Mouse (Mus musculus): ENCODE measurements around the gene E130208F15Rik. TPM values are rescaled to one million over a fixed set of nuclear protein-coding genes. Genes with fewer than 3 reads are reported as not detected.

Gene E130208F15Rik
- polyA plus RNA-seq, 1 experiment from 2014 or later = not detected

GRCm38 (mm10) chr7:30367466-30367865, 45.9 kb downstream of the E130208F15Rik start:
- H3K4me1 ChIP-seq = peaks cover 20% of the 10 kb centered on the region
- no peak overlapping the region for H3K27ac ChIP-seq (replicated peaks)
- H3K4me3 ChIP-seq (replicated peaks) = no peak overlapping the region
- H3K36me3 ChIP-seq = no peaks in the 10 kb centered on the region
- H3K9ac ChIP-seq (replicated peaks) = no peak overlapping the region
- no peak overlapping the region for H3K4me2 ChIP-seq
- no peaks in the 10 kb centered on the region for H3K9me3 ChIP-seq (replicated peaks)
- WGBS = 71% methylated on average over 2 of the region's 2 CpGs
- 0 out of 2 replicates have a peak, but pooled peaks cover 3% of the 10 kb centered on the region for H3K27me3 ChIP-seq (replicated peaks)
- no peak for ATAC-seq (ENCODE audit: low FRiP score)

Other genes starting within 250 kb of the E130208F15Rik start
- 10.6 and 10.9 TPM in 2 replicates for gene Zfp82, start 248.8 kb upstream of the E130208F15Rik start, polyA plus RNA-seq (2015; fragmentation: Nextera tagmentation; extraction: Ambion mirVana)
- 1.3 and 1.9 TPM in 2 replicates for gene Gm26920, start 231.3 kb upstream of the E130208F15Rik start, polyA plus RNA-seq (2015; fragmentation: Nextera tagmentation; extraction: Ambion mirVana)
- gene Zfp566, start 231.2 kb upstream of the E130208F15Rik start, polyA plus RNA-seq (2015; fragmentation: Nextera tagmentation; extraction: Ambion mirVana) = 13.2 and 15.6 TPM in 2 replicates
- 78.0 and 82.0 TPM in 2 replicates for gene Zfp260, start 227.0 kb upstream of the E130208F15Rik start, polyA plus RNA-seq (2015; fragmentation: Nextera tagmentation; extraction: Ambion mirVana)
- gene Zfp382, start 199.8 kb upstream of the E130208F15Rik start, polyA plus RNA-seq (2015; fragmentation: Nextera tagmentation; extraction: Ambion mirVana) = 20.4 and 20.9 TPM in 2 replicates
- 11.3 and 12.4 TPM in 2 replicates for gene Zfp146, start 152.0 kb upstream of the E130208F15Rik start, polyA plus RNA-seq (2015; fragmentation: Nextera tagmentation; extraction: Ambion mirVana)
- gene Cox7a1, start 137.6 kb upstream of the E130208F15Rik start, polyA plus RNA-seq (2015; fragmentation: Nextera tagmentation; extraction: Ambion mirVana) = 5.7 and 5.9 TPM in 2 replicates
- 88.7 and 88.9 TPM in 2 replicates for gene Capns1, start 122.9 kb upstream of the E130208F15Rik start, polyA plus RNA-seq (2015; fragmentation: Nextera tagmentation; extraction: Ambion mirVana)
- gene Polr2i, start 89.8 kb upstream of the E130208F15Rik start, polyA plus RNA-seq (2015; fragmentation: Nextera tagmentation; extraction: Ambion mirVana) = 165 and 194 TPM in 2 replicates
- 405 and 478 TPM in 2 replicates for gene Tbcb, start 89.5 kb upstream of the E130208F15Rik start, polyA plus RNA-seq (2015; fragmentation: Nextera tagmentation; extraction: Ambion mirVana)
- gene Ovol3, start 86.0 kb upstream of the E130208F15Rik start, polyA plus RNA-seq (2015; fragmentation: Nextera tagmentation; extraction: Ambion mirVana) = 0.26 TPM in 1 of 2 replicates, not detected in the other
- gene Thap8, start 41.6 kb upstream of the E130208F15Rik start, polyA plus RNA-seq (2015; fragmentation: Nextera tagmentation; extraction: Ambion mirVana) = 0.86 and 0.93 TPM in 2 replicates
- 2.6 and 5.5 TPM in 2 replicates for gene Wdr62, start 41.3 kb upstream of the E130208F15Rik start, polyA plus RNA-seq (2015; fragmentation: Nextera tagmentation; extraction: Ambion mirVana)
- gene Clip3, start 30.0 kb upstream of the E130208F15Rik start, polyA plus RNA-seq (2015; fragmentation: Nextera tagmentation; extraction: Ambion mirVana) = 82.4 and 89.7 TPM in 2 replicates
- gene Alkbh6, start 13.0 kb upstream of the E130208F15Rik start, polyA plus RNA-seq (2015; fragmentation: Nextera tagmentation; extraction: Ambion mirVana) = 131 and 141 TPM in 2 replicates
- gene Syne4, start 6.9 kb upstream of the E130208F15Rik start, polyA plus RNA-seq (2015; fragmentation: Nextera tagmentation; extraction: Ambion mirVana) = 18.9 and 24.7 TPM in 2 replicates
- gene Sdhaf1, start 2.2 kb downstream of the E130208F15Rik start, polyA plus RNA-seq (2015; fragmentation: Nextera tagmentation; extraction: Ambion mirVana) = 16.0 and 16.7 TPM in 2 replicates
- gene Lrfn3, start 41.0 kb downstream of the E130208F15Rik start, polyA plus RNA-seq (2015; fragmentation: Nextera tagmentation; extraction: Ambion mirVana) = 13.5 and 15.7 TPM in 2 replicates
- 38.6 and 50.0 TPM in 2 replicates for gene Tyrobp, start 92.0 kb downstream of the E130208F15Rik start, polyA plus RNA-seq (2015; fragmentation: Nextera tagmentation; extraction: Ambion mirVana)
- gene Hcst, start 98.1 kb downstream of the E130208F15Rik start, polyA plus RNA-seq (2015; fragmentation: Nextera tagmentation; extraction: Ambion mirVana) = 0.95 and 4.5 TPM in 2 replicates
- gene Nfkbid, start 100.0 kb downstream of the E130208F15Rik start, polyA plus RNA-seq (2015; fragmentation: Nextera tagmentation; extraction: Ambion mirVana) = 2.7 and 3.2 TPM in 2 replicates
- gene Aplp1, start 123.8 kb downstream of the E130208F15Rik start, polyA plus RNA-seq (2015; fragmentation: Nextera tagmentation; extraction: Ambion mirVana) = 577 and 709 TPM in 2 replicates
- 0.15 and 0.36 TPM in 2 replicates for gene Kirrel2, start 135.9 kb downstream of the E130208F15Rik start, polyA plus RNA-seq (2015; fragmentation: Nextera tagmentation; extraction: Ambion mirVana)
- 0.14 and 0.23 TPM in 2 replicates for gene Nphs1, start 136.6 kb downstream of the E130208F15Rik start, polyA plus RNA-seq (2015; fragmentation: Nextera tagmentation; extraction: Ambion mirVana)
- 0.42 TPM in 1 of 2 replicates, not detected in the other for gene Prodh2, start 171.9 kb downstream of the E130208F15Rik start, polyA plus RNA-seq (2015; fragmentation: Nextera tagmentation; extraction: Ambion mirVana)
- gene Arhgap33, start 213.3 kb downstream of the E130208F15Rik start, polyA plus RNA-seq (2015; fragmentation: Nextera tagmentation; extraction: Ambion mirVana) = 78.7 and 91.1 TPM in 2 replicates
- gene Hspb6, start 230.4 kb downstream of the E130208F15Rik start, polyA plus RNA-seq (2015; fragmentation: Nextera tagmentation; extraction: Ambion mirVana) = 8.6 and 11.7 TPM in 2 replicates
- gene Proser3, start 230.6 kb downstream of the E130208F15Rik start, polyA plus RNA-seq (2015; fragmentation: Nextera tagmentation; extraction: Ambion mirVana) = 7.9 and 8.6 TPM in 2 replicates
- 55.6 and 61.8 TPM in 2 replicates for gene Lin37, start 238.1 kb downstream of the E130208F15Rik start, polyA plus RNA-seq (2015; fragmentation: Nextera tagmentation; extraction: Ambion mirVana)
- 84.2 and 95.2 TPM in 2 replicates for gene U2af1l4, start 241.6 kb downstream of the E130208F15Rik start, polyA plus RNA-seq (2015; fragmentation: Nextera tagmentation; extraction: Ambion mirVana)
- 14.6 and 14.8 TPM in 2 replicates for gene Gm49396, start 241.6 kb downstream of the E130208F15Rik start, polyA plus RNA-seq (2015; fragmentation: Nextera tagmentation; extraction: Ambion mirVana)
- 136 and 139 TPM in 2 replicates for gene Psenen, start 241.9 kb downstream of the E130208F15Rik start, polyA plus RNA-seq (2015; fragmentation: Nextera tagmentation; extraction: Ambion mirVana)
- gene Igflr1, start 243.7 kb downstream of the E130208F15Rik start, polyA plus RNA-seq (2015; fragmentation: Nextera tagmentation; extraction: Ambion mirVana) = 4.1 and 4.7 TPM in 2 replicates

Data from neural tube, embryonic 15.5 days (tissue).